Mouse (Mus musculus) stomach, embryonic 14.5 days (tissue): ENCODE measurements around the gene Slc24a4. TPM values are rescaled to one million over a fixed set of nuclear protein-coding genes. Genes with fewer than 3 reads are reported as not detected.

Experiments
- ATAC-seq: fragments of 200-750 bp; cut with Nextera tagmentation; 2 replicates; pipeline ENCODE4 v1.8.0; 2017; ENCODE audit warnings: low read depth, moderate TSS enrichment; ENCODE audit not compliant: insufficient number of reproducible peaks, insufficient read depth, low FRiP score
- H3K27ac ChIP-seq: fragments of 300-500 bp; sonication (generic); 2 replicates; pipeline ENCODE4 v1.5.1; 2014; ENCODE audit warnings: mild to moderate bottlenecking, low read length, moderate library complexity, mixed read lengths
- H3K27me3 ChIP-seq: fragments of 300-500 bp; sonication (generic); 2 replicates; pipeline ENCODE4 v1.6.1; 2014; ENCODE audit warnings: low read length, control low read depth, mixed read lengths; ENCODE audit not compliant: control insufficient read depth, insufficient read depth
- H3K36me3 ChIP-seq: fragments of 300-500 bp; sonication (generic); 2 replicates; pipeline ENCODE4 v1.6.1; 2014; ENCODE audit warnings: mild to moderate bottlenecking, control low read depth, low read length, moderate library complexity, mixed read lengths; ENCODE audit not compliant: control insufficient read depth, insufficient read depth
- H3K4me1 ChIP-seq: fragments of 300-500 bp; sonication (generic); 2 replicates; pipeline ENCODE4 v1.6.1; 2014; ENCODE audit warnings: low read length, control low read depth, mixed read lengths; ENCODE audit not compliant: control insufficient read depth, insufficient read depth
- H3K4me2 ChIP-seq: fragments of 300-500 bp; sonication (generic); replicated peaks from 2 replicates; pipeline ENCODE4 v1.6.1; 2014; ENCODE audit warnings: low read depth, low read length, control low read depth
- H3K4me3 ChIP-seq: fragments of 300-500 bp; sonication (generic); 2 replicates; pipeline ENCODE4 v1.5.1; 2014; ENCODE audit warnings: low read depth, low read length, control low read depth
- H3K9ac ChIP-seq: fragments of 300-500 bp; sonication (generic); replicated peaks from 2 replicates; pipeline ENCODE4 v1.6.1; 2014; ENCODE audit warnings: low read depth, mild to moderate bottlenecking, control low read depth, low read length, moderate library complexity, mixed read lengths
- H3K9me3 ChIP-seq: fragments of 300-500 bp; sonication (generic); 2 replicates; pipeline ENCODE4 v1.6.1; 2016; ENCODE audit warnings: low read depth, low read length, control low read depth; ENCODE audit not compliant: control insufficient read depth
- WGBS: fragments of 180-500 bp; shearing (Covaris S2); extraction: QIAGEN DNeasy Blood & Tissue Kit; methylation state at CpG from one replicate; pipeline ENCODE4 v1.1.7; 2014; 5-methylcytosine and 5-hydroxymethylcytosine counted together
- polyA plus RNA-seq: library from polyadenylated mRNA; unstranded; fragments of >200 nt; fragmentation: Nextera tagmentation; extraction: Ambion mirVana; gene quantifications from 2 replicates; pipeline ENCODE4 v1.2.1, GENCODE M21; 2014

The Slc24a4 gene
- polyA plus RNA-seq, 1 experiment from 2014 or later: 0.26 TPM

DNA sequence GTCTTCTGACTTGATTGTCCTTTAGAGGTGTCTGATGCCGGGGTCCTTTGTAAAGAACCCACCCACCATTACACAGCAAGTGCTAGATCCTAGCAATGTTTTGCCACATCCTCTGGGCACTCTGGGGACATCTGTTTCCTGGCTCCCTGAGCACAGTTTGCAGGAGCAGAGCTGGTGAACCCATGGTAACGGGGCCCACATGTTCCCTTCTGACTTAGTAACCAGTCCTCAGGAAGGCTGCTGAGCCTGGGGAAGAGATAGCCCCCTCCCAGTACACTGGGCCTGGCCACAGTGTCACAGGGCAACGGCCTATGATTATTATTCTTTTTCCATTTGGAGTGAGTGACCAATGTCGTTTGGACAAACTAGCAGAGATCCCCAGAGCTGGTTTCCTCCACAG is 19.1 kb downstream of the Slc24a4 start:
- no peaks in the 10 kb centered on the region for H3K27me3 ChIP-seq
- H3K9me3 ChIP-seq: no peaks in the 10 kb centered on the region
- no peaks in the 10 kb centered on the region for H3K36me3 ChIP-seq
- H3K4me3 ChIP-seq: no peak overlapping the region
- H3K4me1 ChIP-seq: no peaks in the 10 kb centered on the region
- 65% methylated on average over 4 of the region's 4 CpGs for WGBS
- no peak overlapping the region for H3K27ac ChIP-seq
- no peak overlapping the region for H3K9ac ChIP-seq
- H3K4me2 ChIP-seq: no peak overlapping the region
- no peak for ATAC-seq

DNA sequence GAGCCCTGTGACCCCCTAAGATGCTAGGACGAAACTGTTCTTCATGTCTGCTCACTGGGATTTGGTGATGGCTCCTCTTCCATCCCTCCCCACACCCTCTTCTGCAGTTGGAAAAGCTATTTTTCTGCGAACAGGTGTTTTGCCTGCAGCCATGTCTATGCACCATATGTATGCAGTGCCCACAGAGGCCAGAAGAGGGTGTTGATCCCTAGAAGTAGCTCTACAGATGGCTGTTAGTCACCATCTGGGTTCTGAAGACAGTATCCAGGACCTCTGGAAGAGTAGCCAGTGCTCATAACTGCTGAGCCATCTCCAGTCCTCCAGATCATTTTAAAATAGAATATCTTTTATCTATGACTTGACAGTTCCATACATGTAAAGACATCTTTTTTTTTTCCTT is 20.2 kb downstream of the Slc24a4 start:
- ATAC-seq: no peak
- Histone ChIP-seq H3K27me3 (no peaks in the 10 kb centered on the region), H3K4me2 (no peak overlapping the region), H3K36me3 (no peaks in the 10 kb centered on the region), H3K4me1 (no peaks in the 10 kb centered on the region), H3K4me3 (no peak overlapping the region), H3K9ac (no peak overlapping the region), H3K27ac (no peak overlapping the region), H3K9me3 (no peaks in the 10 kb centered on the region)
- WGBS: 86% methylated on average over 2 of the region's 2 CpGs

DNA sequence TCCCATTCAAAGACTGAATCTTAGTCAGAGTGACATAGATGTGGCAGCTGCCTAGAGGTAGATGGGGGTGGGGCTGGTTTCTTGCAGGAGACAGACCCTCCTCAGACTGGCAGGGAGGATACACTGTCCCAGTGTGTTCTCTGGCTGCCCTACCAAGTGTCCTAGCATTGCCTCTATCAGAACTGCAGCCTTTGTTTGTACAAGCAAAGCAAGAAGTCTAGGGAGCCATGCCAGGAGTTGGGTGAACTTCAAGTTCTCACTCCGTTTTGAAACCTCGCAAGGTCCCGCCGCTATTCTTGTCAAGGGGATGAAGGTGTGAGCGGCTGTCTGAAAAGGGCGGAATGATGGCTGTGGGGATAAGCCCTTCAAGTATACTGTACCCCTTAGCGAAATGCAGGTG is 22.7 kb downstream of the Slc24a4 start:
- H3K9ac ChIP-seq: no peak overlapping the region
- no peaks in the 10 kb centered on the region for H3K27me3 ChIP-seq
- no peak overlapping the region for H3K27ac ChIP-seq
- ATAC-seq: no peak
- WGBS: 81% methylated on average over 7 of the region's 7 CpGs
- H3K4me2 ChIP-seq: no peak overlapping the region
- H3K9me3 ChIP-seq: no peaks in the 10 kb centered on the region
- no peak overlapping the region for H3K4me3 ChIP-seq
- no peaks in the 10 kb centered on the region for H3K36me3 ChIP-seq
- no peaks in the 10 kb centered on the region for H3K4me1 ChIP-seq

DNA sequence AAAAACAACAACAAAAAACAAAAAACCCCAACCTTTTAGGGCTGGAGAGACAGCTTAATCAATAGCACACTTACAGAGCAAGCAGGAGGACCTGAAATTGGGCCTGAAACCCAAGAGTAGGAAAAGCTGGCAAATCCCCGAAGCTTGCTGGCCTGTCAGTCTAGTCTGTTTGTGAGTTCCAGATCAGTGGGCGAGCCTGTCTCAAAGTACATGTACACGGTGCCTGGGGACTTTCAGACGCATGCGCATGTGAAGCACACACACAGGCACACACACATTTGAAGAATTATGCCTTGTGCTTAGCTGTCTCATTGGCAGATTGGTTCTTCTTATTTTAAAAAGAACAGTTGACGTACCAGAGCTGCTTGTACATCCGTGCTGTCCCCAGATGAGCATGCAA is 25.3 kb downstream of the Slc24a4 start:
- Histone ChIP-seq H3K9me3 (no peaks in the 10 kb centered on the region), H3K27me3 (no peaks in the 10 kb centered on the region), H3K4me3 (no peak overlapping the region), H3K36me3 (no peaks in the 10 kb centered on the region), H3K4me2 (no peak overlapping the region), H3K9ac (no peak overlapping the region), H3K27ac (no peak overlapping the region), H3K4me1 (no peaks in the 10 kb centered on the region)
- no peak for ATAC-seq
- 88% methylated on average over 7 of the region's 7 CpGs for WGBS

DNA sequence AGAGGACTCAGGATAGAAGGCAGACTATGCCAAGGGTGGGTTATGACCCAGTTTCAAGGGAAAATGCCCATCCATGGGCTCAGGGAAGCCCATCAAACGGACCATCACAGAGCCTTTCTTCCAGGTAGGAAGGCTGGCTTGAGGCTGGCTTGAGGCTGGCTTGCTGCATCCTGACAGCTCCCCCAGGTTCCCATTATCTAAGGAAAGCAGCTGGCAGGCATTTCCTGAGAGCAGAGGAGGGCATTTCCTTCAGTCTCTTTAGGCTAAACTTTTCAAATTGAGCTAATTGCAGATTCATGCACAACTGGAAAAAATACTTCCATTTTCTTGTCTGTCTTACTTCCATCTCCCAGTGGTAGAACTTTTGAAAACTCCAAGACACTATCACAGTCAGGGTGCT is 26.3 kb downstream of the Slc24a4 start:
- WGBS: 72% methylated on average over 1 of the region's 1 CpGs
- Histone ChIP-seq H3K9ac (no peak overlapping the region), H3K4me3 (no peak overlapping the region), H3K9me3 (no peaks in the 10 kb centered on the region), H3K36me3 (no peaks in the 10 kb centered on the region), H3K4me2 (no peak overlapping the region), H3K4me1 (no peaks in the 10 kb centered on the region), H3K27ac (no peak overlapping the region), H3K27me3 (no peaks in the 10 kb centered on the region)
- ATAC-seq: no peak

DNA sequence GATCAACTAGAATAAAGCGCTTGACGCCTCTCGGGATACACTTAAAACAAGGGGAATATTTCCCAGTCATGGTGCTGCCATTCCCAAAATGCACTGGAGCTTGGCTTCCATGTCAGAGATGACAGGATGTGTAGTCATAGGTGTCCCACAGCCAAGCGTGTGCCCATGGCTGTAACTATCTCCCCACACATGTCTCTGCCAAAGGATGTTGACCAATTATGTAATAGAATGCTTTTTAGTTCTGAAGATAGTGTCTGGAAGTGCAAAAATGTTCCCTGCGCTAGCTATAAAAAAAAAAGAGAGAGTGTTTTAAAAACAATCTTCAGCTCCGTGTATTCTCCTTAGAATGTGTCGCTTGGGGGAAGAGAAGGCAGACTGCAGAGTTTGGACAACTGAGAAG is 36.1 kb downstream of the Slc24a4 start:
- no peak for ATAC-seq
- Histone ChIP-seq H3K4me1 (peaks cover 4% of the 10 kb centered on the region; the same call in 1 of the 2 replicates), H3K9me3 (no peaks in the 10 kb centered on the region), H3K27ac (no peak overlapping the region), H3K4me2 (no peak overlapping the region), H3K27me3 (no peaks in the 10 kb centered on the region), H3K4me3 (no peak overlapping the region), H3K36me3 (no peaks in the 10 kb centered on the region), H3K9ac (no peak overlapping the region)
- 88% methylated on average over 7 of the region's 7 CpGs for WGBS

DNA sequence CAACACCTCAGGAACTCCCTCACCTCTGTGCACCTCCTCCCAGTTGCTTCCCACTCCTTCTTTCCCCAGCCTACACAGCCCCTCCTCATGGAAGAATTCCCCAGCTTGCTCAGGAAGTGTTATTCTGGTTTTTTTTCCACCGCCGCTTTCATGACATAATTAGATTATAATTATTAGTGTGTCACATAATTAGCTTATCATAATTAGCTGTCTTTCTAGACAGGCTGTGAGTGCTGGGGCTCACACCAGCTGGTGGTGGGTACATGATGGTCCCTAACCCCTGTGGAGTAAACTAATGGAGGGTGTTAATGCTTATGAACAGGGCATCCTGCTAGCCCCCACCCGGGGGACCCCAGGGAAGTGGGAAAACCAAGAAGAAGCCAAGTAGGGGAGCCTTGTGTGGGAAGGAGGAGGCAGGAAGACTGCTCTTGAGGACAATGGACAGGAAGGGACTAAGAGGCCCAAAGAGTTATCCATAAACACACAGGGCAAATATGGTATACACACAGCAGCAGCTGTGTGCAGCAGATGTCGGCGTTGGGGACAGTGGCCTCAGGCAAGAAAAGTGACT is 38.2 kb downstream of the Slc24a4 start:
- Histone ChIP-seq H3K27ac (peak overlapping the region; percentile 21; the same call in 1 of the 2 replicates), H3K9ac (no peak overlapping the region), H3K9me3 (no peaks in the 10 kb centered on the region), H3K36me3 (no peaks in the 10 kb centered on the region), H3K4me2 (no peak overlapping the region), H3K4me1 (peaks cover 4% of the 10 kb centered on the region; the same call in 1 of the 2 replicates), H3K27me3 (no peaks in the 10 kb centered on the region), H3K4me3 (no peak overlapping the region)
- ATAC-seq: 0 out of 2 replicates have a peak, but pooled peaks have one; percentile 24
- WGBS: 38% methylated on average over 5 of the region's 5 CpGs

DNA sequence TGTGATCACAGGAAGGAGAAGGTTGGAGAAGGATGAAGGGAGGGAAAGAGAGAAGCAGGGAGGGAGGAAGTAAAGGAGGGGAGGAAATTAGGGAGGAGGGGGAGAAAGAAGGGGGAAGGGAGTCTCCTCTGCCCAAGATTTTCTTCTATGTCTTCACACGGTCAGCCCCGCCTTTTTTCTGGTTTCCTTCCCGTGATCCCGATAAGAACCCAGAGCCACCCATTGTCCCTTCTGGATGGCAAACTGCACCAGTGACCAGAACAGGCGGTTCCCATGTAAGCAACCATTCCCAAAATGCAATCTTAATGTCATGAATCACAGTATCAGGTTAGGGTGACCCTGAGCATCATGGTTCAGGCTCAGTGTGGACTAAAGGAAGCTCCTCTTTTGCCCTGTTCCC is 38.8 kb downstream of the Slc24a4 start:
- H3K9me3 ChIP-seq: no peaks in the 10 kb centered on the region
- ATAC-seq: no peak
- H3K4me1 ChIP-seq: peaks cover 4% of the 10 kb centered on the region; the same call in 1 of the 2 replicates
- no peaks in the 10 kb centered on the region for H3K36me3 ChIP-seq
- H3K4me2 ChIP-seq: no peak overlapping the region
- WGBS: 71% methylated on average over 5 of the region's 5 CpGs
- H3K27ac ChIP-seq: peak overlapping the region; percentile 21; the same call in 1 of the 2 replicates
- no peak overlapping the region for H3K4me3 ChIP-seq
- H3K9ac ChIP-seq: no peak overlapping the region
- no peaks in the 10 kb centered on the region for H3K27me3 ChIP-seq

DNA sequence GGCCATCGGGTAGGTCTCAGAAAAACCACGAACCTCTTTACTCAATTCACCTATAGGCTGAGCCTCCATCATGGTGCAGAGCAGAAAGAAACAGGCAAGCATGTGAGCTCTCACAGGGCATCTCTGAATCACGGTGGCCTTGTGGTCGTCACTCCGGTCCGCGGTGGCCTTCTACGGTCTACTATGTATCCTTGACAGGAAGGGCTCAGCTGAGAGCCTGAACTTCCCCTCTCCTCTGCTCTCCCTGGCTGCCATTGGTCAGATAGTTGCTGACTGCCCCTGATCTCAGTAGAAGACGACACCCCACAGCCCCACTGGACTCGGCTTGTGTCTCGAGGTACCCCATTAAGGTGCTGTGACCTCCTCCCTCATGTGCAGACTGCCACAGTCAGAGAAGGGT is 44.2 kb downstream of the Slc24a4 start:
- H3K9me3 ChIP-seq: no peaks in the 10 kb centered on the region
- no peak overlapping the region for H3K4me2 ChIP-seq
- ATAC-seq: no peak
- H3K4me3 ChIP-seq: no peak overlapping the region
- no peak overlapping the region for H3K9ac ChIP-seq
- H3K27ac ChIP-seq: no peak overlapping the region
- 86% methylated on average over 11 of the region's 11 CpGs for WGBS
- no peaks in the 10 kb centered on the region for H3K27me3 ChIP-seq
- H3K4me1 ChIP-seq: no peaks in the 10 kb centered on the region
- H3K36me3 ChIP-seq: no peaks in the 10 kb centered on the region
